Mouse (Mus musculus) kidney, embryonic 16.5 days (tissue): ENCODE data around the gene Sh2d3c. TPM values are rescaled to one million over a fixed set of nuclear protein-coding genes. Genes with fewer than 3 reads are reported as not detected.

ENCODE experiments used
- ATAC-seq: fragments of 200-750 bp; cut with Nextera tagmentation; 2 replicates; pipeline ENCODE4 v1.8.0; 2017; ENCODE audit warnings: moderate TSS enrichment; ENCODE audit not compliant: low FRiP score, low TSS enrichment
- H3K27ac ChIP-seq: fragments of 300-500 bp; sonication (generic); 2 replicates; pipeline ENCODE4 v1.5.1; 2014; ENCODE audit warnings: low read length
- H3K27me3 ChIP-seq: fragments of 300-500 bp; sonication (generic); 2 replicates; pipeline ENCODE4 v1.6.1; 2014; ENCODE audit warnings: low read length, control low read depth, mixed read lengths; ENCODE audit not compliant: insufficient read depth
- H3K36me3 ChIP-seq: fragments of 300-500 bp; sonication (generic); 2 replicates; pipeline ENCODE4 v1.6.1; 2014; ENCODE audit warnings: low read length, control low read depth, mixed read lengths; ENCODE audit not compliant: insufficient read depth
- H3K4me1 ChIP-seq: fragments of 300-500 bp; sonication (generic); 2 replicates; pipeline ENCODE4 v1.6.1; 2014; ENCODE audit warnings: low read length, control low read depth, mixed read lengths; ENCODE audit not compliant: insufficient read depth
- H3K4me2 ChIP-seq: fragments of 300-500 bp; sonication (generic); replicated peaks from 2 replicates; pipeline ENCODE4 v1.6.1; 2014; ENCODE audit warnings: low read depth, low read length
- H3K4me3 ChIP-seq: fragments of 300-500 bp; sonication (generic); 2 replicates; pipeline ENCODE4 v1.5.1; 2014; ENCODE audit warnings: mild to moderate bottlenecking, low read length
- H3K9ac ChIP-seq: fragments of 300-500 bp; sonication (generic); replicated peaks from 2 replicates; pipeline ENCODE4 v1.6.1; 2014; ENCODE audit warnings: low read length
- H3K9me3 ChIP-seq: fragments of 300-500 bp; sonication (generic); 2 replicates; pipeline ENCODE4 v1.6.1; 2016; ENCODE audit warnings: low read length, control low read depth
- WGBS: fragments of 180-500 bp; shearing (Covaris S2); extraction: QIAGEN DNeasy Blood & Tissue Kit; methylation state at CpG from one replicate; pipeline ENCODE4 v1.1.7; 2014; 5-methylcytosine and 5-hydroxymethylcytosine counted together
- polyA plus RNA-seq: library from polyadenylated mRNA; unstranded; fragments of >200 nt; fragmentation: Nextera tagmentation; extraction: Ambion mirVana; gene quantifications from 2 replicates; pipeline ENCODE4 v1.2.1, GENCODE M21; 2015

The Sh2d3c gene
- polyA plus RNA-seq = 41.5 and 44.2 TPM in 2 replicates

- Histone ChIP-seq H3K9ac (peak within 1 kb of the TSS; percentile 54), H3K36me3 (no peaks in the 10 kb centered on the region)
Observed at GRCm38 (mm10) chr2:32720681-32721229, at the start of gene Sh2d3c. Gene Sh2d3c, plus strand, starts transcription at chr2:32721055.

GRCm38 (mm10) chr2:32671147-32671546, 49.7 kb upstream of the Sh2d3c start:
- Histone ChIP-seq H3K36me3 (peaks cover 26% of the 10 kb centered on the region), H3K27ac (no peak overlapping the region), H3K4me3 (no peak overlapping the region), H3K9ac (no peak overlapping the region), H3K4me2 (no peak overlapping the region), H3K27me3 (no peaks in the 10 kb centered on the region), H3K4me1 (peaks cover 2% of the 10 kb centered on the region; the same call in 1 of the 2 replicates), H3K9me3 (no peaks in the 10 kb centered on the region)
- WGBS = 88% methylated on average over 9 of the region's 9 CpGs
- ATAC-seq = no peak

More at GRCm38 (mm10) chr2:32720681-32721229, at the start of gene Sh2d3c:
- H3K9me3 ChIP-seq = 0 out of 2 replicates have a peak, but pooled peaks cover 2% of the 10 kb centered on the region
- ATAC-seq = peak; percentile 67
- peak within 1 kb of the TSS; percentile 42 for H3K4me2 ChIP-seq
- H3K4me3 ChIP-seq = peak within 1 kb of the TSS; percentile 19
- 23% methylated on average over 8 of the region's 8 CpGs for WGBS
- peaks cover 18% of the 10 kb centered on the region for H3K4me1 ChIP-seq
- H3K27ac ChIP-seq = peak within 1 kb of the TSS; percentile 60
- H3K27me3 ChIP-seq = no peaks in the 10 kb centered on the region

DNA sequence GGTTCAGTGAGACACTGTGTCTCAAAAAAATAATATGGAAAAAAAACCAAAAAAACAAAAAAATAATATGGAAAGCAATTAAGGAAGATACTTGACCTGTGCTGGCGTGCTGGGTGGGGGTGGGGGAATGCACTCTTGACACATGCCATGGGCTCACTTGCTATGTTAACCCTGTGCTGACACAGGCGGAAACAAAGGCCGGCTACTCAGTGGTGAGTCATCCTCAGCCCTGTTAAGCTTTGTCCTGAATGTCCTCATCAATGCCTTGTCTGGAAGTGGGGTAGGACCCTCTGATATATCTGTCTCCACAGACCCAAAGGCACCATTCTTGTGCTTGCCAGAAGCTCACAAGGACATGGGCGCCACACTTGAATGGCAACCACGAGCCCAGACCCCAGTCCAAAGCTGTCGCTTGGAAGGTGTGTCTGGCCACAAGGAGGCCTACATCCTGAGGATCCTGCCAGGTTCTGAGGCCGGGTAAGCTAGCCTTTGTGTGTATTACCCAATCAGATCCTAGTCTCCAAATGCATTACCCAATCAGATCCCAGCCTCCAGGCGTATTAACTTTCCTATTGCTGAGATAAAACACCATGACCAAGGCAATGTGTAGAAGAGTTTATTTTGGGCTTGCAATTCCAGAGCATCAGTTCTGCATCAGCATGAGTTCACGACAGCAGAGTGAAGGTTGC, 48.8 kb upstream of the Sh2d3c start:
- Histone ChIP-seq H3K36me3 (peaks cover 30% of the 10 kb centered on the region), H3K4me2 (no peak overlapping the region), H3K4me3 (no peak overlapping the region), H3K9ac (no peak overlapping the region), H3K27me3 (no peaks in the 10 kb centered on the region), H3K9me3 (no peaks in the 10 kb centered on the region), H3K27ac (no peak overlapping the region), H3K4me1 (no peaks in the 10 kb centered on the region)
- 73% methylated on average over 9 of the region's 9 CpGs for WGBS
- no peak for ATAC-seq

DNA sequence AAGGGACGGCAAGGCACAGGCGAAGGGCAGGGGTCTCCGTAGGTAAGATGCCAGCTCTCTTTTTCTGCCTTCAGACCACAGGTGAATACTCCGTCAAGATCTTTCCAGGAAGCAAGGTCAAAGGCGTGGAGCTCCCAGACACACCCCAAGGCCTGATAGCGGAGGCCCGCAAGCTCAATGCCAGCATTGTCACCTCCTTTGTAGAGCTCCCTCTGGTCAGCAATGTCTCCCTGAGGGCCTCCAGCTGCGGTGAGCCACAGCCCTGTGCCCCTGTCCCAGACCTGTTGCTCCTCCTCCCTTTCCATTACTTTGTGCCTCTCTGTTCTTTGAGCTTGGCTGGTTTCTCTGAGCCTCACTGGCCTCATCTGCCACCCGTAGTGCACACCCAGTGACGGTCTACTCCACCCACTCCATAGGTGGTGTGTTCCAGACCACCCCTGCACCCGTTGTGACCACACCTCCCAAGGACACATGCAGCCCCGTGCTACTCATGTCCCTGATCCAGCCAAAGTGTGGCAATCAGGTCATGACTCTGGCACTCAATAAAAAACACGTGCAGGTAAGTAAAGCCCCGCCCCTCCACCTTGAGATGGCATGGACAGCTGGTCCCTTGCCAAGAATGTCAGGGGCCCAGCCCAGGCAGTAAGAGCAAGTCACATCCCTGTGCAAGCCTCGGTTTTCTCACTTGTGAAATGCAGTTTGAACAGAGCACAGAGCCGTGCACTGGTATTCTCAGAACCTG, 47.5 kb upstream of the Sh2d3c start:
- Histone ChIP-seq H3K27me3 (no peaks in the 10 kb centered on the region), H3K4me2 (no peak overlapping the region), H3K4me1 (no peaks in the 10 kb centered on the region), H3K4me3 (no peak overlapping the region), H3K9me3 (no peaks in the 10 kb centered on the region), H3K36me3 (peaks cover 32% of the 10 kb centered on the region), H3K9ac (no peak overlapping the region), H3K27ac (no peak overlapping the region)
- 70% methylated on average over 16 of the region's 16 CpGs for WGBS
- ATAC-seq = peak; percentile 40; the same call in 1 of the 2 replicates

DNA sequence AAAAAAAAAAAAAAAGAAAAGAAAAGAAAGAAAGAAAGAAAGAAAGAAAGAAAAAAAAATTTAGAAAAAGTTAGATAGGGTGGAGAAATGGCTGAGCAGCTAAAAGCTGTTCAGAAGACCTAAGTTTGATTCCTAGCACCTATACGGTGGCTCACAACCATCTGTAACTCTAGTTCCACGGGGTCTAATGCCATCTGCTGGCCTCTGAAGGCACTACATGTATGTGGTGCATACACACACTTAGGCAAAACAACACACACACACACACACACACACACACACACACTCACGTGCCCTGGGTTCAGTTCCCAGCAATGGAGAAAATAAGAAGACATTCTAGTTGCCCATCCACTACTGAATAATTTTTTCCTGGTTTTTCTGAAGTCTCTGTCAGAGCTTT, 44.0 kb upstream of the Sh2d3c start:
- no peaks in the 10 kb centered on the region for H3K9me3 ChIP-seq
- no peak overlapping the region for H3K4me3 ChIP-seq
- H3K27me3 ChIP-seq = no peaks in the 10 kb centered on the region
- H3K36me3 ChIP-seq = peaks cover 32% of the 10 kb centered on the region
- ATAC-seq = no peak
- 92% methylated on average over 3 of the region's 3 CpGs for WGBS
- H3K4me2 ChIP-seq = no peak overlapping the region
- peaks cover 8% of the 10 kb centered on the region; the same call in 1 of the 2 replicates for H3K4me1 ChIP-seq
- no peak overlapping the region for H3K9ac ChIP-seq
- H3K27ac ChIP-seq = no peak overlapping the region

DNA sequence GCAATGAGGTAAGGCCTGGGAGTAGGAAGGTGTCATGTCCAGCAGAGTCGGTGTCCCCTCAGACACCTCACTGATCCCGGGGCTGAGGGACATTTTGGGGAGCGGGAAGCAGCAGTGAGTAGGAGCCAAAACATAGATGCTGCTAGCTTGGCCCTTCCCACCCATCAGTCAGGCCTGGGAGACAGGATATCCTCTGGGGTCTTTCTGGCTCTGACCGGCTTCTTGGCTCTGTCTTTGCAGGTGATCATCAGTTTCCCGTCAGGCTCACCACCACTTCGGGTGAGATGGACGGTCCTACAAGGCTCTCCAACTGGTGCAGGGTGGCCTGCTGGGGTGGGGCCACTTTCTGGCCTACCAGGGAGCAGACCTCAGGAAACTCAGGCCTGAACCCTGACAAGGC, 43.2 kb upstream of the Sh2d3c start:
- Histone ChIP-seq H3K27me3 (no peaks in the 10 kb centered on the region), H3K36me3 (peaks cover 33% of the 10 kb centered on the region), H3K4me1 (peaks cover 10% of the 10 kb centered on the region; the same call in 1 of the 2 replicates), H3K27ac (no peak overlapping the region), H3K4me2 (no peak overlapping the region), H3K4me3 (no peak overlapping the region), H3K9ac (no peak overlapping the region), H3K9me3 (no peaks in the 10 kb centered on the region)
- 87% methylated on average over 7 of the region's 7 CpGs for WGBS
- no peak for ATAC-seq

DNA sequence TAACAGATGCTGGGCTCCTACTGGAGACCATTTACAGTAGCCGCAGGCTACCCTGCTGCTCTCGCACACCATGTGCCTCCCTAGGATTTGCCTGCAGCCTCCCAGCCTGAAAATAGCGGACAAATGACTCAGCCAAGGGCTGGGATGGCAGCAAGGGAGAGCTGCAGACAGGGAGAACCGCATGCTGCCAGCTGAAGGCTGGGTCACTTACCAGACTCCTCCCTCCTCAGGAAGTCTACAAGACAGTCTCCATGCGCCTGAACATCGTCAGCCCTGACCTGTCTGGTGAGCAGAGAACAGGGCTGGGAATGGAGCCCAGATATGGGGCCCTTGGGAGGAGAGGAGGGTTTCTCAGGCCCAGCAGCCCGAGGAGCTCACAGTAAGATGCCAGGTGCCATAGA, 40.8 kb upstream of the Sh2d3c start:
- peaks cover 10% of the 10 kb centered on the region; the same call in 1 of the 2 replicates for H3K4me1 ChIP-seq
- no peaks in the 10 kb centered on the region for H3K27me3 ChIP-seq
- H3K9ac ChIP-seq = no peak overlapping the region
- peaks cover 42% of the 10 kb centered on the region for H3K36me3 ChIP-seq
- 38% methylated on average over 7 of the region's 7 CpGs for WGBS
- no peak overlapping the region for H3K4me3 ChIP-seq
- H3K4me2 ChIP-seq = no peak overlapping the region
- no peak for ATAC-seq
- peak overlapping the region; percentile 27; the same call in 1 of the 2 replicates for H3K27ac ChIP-seq
- no peaks in the 10 kb centered on the region for H3K9me3 ChIP-seq

DNA sequence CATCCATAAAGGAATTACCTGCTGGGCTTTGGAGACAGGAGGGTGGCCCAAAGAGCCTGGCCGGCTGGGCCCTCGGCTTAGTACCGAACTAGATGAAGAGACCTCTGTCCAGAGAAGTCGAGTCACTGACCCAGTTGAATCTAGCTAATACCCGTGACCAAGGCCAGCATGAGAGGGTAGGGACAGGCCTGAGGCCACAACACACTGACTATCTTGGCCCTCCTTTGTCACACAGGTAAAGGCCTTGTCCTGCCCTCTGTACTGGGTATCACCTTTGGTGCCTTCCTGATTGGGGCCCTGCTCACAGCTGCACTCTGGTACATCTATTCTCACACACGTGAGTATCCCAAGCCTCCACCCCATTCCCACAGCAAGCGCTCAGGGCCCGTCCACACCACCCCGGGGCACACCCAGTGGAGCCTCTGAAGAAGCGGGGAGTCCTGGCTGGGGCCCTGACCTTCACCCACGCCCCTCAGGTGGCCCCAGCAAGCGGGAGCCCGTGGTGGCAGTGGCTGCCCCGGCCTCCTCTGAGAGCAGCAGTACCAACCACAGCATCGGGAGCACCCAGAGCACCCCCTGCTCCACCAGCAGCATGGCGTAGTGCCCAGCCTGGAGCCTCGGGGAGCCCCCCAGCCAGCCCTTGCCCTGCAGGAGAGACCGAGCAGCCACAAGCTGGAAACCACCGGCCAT, 39.7 kb upstream of the Sh2d3c start:
- Histone ChIP-seq H3K4me3 (no peak overlapping the region), H3K27ac (no peak overlapping the region), H3K9me3 (no peaks in the 10 kb centered on the region), H3K27me3 (no peaks in the 10 kb centered on the region), H3K4me2 (no peak overlapping the region), H3K36me3 (peaks cover 42% of the 10 kb centered on the region), H3K9ac (no peak overlapping the region), H3K4me1 (peaks cover 10% of the 10 kb centered on the region; the same call in 1 of the 2 replicates)
- WGBS = 87% methylated on average over 19 of the region's 19 CpGs
- no peak for ATAC-seq

- no peak overlapping the region for H3K27ac ChIP-seq
- H3K9ac ChIP-seq = no peak overlapping the region
- H3K4me2 ChIP-seq = no peak overlapping the region
- 66% methylated on average over 6 of the region's 6 CpGs for WGBS
- no peaks in the 10 kb centered on the region for H3K9me3 ChIP-seq
- H3K4me3 ChIP-seq = no peak overlapping the region
- no peak for ATAC-seq
- H3K4me1 ChIP-seq = peaks cover 10% of the 10 kb centered on the region; the same call in 1 of the 2 replicates
- H3K36me3 ChIP-seq = peaks cover 45% of the 10 kb centered on the region
- no peaks in the 10 kb centered on the region for H3K27me3 ChIP-seq
Observed at GRCm38 (mm10) chr2:32681754-32682153, 39.1 kb upstream of the Sh2d3c start.
